Mouse (Mus musculus) liver, embryonic 12.5 days (tissue): ENCODE measurements around the gene Gm6370. TPM values are rescaled to one million over a fixed set of nuclear protein-coding genes. Genes with fewer than 3 reads are reported as not detected.
"Not testable (repeated sequence)": the region's sequence is repeated elsewhere in the genome, so short reads cannot be mapped to it uniquely, and the experiment has no call there.

Experiments
- ATAC-seq: fragments of 200-750 bp; cut with Nextera tagmentation; 2 replicates; pipeline ENCODE4 v1.8.0; 2017; ENCODE audit warnings: moderate number of reproducible peaks, mild to moderate bottlenecking, moderate library complexity
- H3K27ac ChIP-seq: fragments of 300-500 bp; sonication (generic); 2 replicates; pipeline ENCODE4 v1.5.1; 2016; ENCODE audit warnings: mild to moderate bottlenecking
- H3K27me3 ChIP-seq: fragments of 300-500 bp; sonication (generic); replicated peaks from 2 replicates; pipeline ENCODE4 v1.6.1; 2016; ENCODE audit warnings: mild to moderate bottlenecking, moderate library complexity
- H3K36me3 ChIP-seq: fragments of 300-500 bp; sonication (generic); 2 replicates; pipeline ENCODE4 v1.6.1; 2016; ENCODE audit warnings: mild to moderate bottlenecking, moderate library complexity
- H3K4me1 ChIP-seq: fragments of 300-500 bp; sonication (generic); 2 replicates; pipeline ENCODE4 v1.6.1; 2016
- H3K4me2 ChIP-seq: fragments of 300-500 bp; sonication (generic); 2 replicates; pipeline ENCODE4 v1.6.1; 2016; ENCODE audit warnings: mild to moderate bottlenecking, moderate library complexity
- H3K4me3 ChIP-seq: fragments of 300-500 bp; sonication (generic); 2 replicates; pipeline ENCODE4 v1.5.1; 2016; ENCODE audit warnings: mild to moderate bottlenecking, moderate library complexity
- H3K9ac ChIP-seq: fragments of 300-500 bp; sonication (generic); 2 replicates; pipeline ENCODE4 v1.6.1; 2016; ENCODE audit warnings: mild to moderate bottlenecking, moderate library complexity
- H3K9me3 ChIP-seq: fragments of 300-500 bp; sonication (generic); replicated peaks from 2 replicates; pipeline ENCODE4 v1.6.1; 2016; ENCODE audit warnings: mild to moderate bottlenecking, moderate library complexity
- WGBS: fragments of 180-500 bp; shearing (Covaris S2); methylation state at CpG from one replicate; pipeline ENCODE4 v1.1.7; 2016; ENCODE audit not compliant: insufficient replicate concordance; 5-methylcytosine and 5-hydroxymethylcytosine counted together
- polyA plus RNA-seq: library from polyadenylated mRNA; unstranded; fragments of >200 nt; fragmentation: Nextera tagmentation; extraction: Ambion mirVana; gene quantifications from 2 replicates; pipeline ENCODE4 v1.2.1, GENCODE M21; 2016

The Gm6370 gene
- polyA plus RNA-seq, 1 experiment from 2014 or later, result not detected

DNA sequence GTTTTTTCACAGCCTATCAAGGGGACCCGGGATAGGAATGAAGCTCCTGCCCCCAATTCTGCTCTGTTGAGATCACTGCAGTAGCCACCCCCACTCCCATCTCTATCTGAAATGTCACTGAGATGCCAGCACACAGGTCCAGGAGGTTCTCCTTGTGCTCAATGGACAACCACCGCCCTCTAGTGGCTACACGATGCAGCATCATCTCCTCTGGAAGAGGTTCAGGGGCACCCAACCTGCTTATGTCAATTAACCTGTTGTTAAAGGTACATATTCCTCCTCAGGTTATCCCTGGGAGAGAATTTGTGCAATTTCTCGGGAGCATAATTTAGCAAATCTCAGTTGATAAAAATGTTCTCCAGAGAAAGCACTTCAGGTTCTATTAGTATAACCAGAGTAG is 2.2 kb upstream of the Gm6370 start:
- not testable (repeated sequence) for H3K9me3 ChIP-seq, H3K36me3 ChIP-seq, H3K4me1 ChIP-seq, H3K4me3 ChIP-seq, ATAC-seq, H3K27ac ChIP-seq, H3K4me2 ChIP-seq, H3K9ac ChIP-seq, H3K27me3 ChIP-seq
- 6% methylated on average over 3 of the region's 4 CpGs for WGBS

GRCm38 (mm10) chr5:146502099-146502498 is 10.9 kb downstream of the Gm6370 start, which contains the start of gene 4930449I24Rik:
4930449I24Rik (plus strand) TSS chr5:146502399.
- not testable (repeated sequence) for H3K9me3 ChIP-seq, H3K4me1 ChIP-seq, H3K4me2 ChIP-seq, H3K4me3 ChIP-seq, ATAC-seq, H3K9ac ChIP-seq, H3K27me3 ChIP-seq, H3K36me3 ChIP-seq, H3K27ac ChIP-seq
- no CpG with 5 or more reads among the region's 5 CpGs for WGBS

- H3K27me3 ChIP-seq, H3K36me3 ChIP-seq, H3K27ac ChIP-seq, ATAC-seq, H3K4me2 ChIP-seq, H3K4me1 ChIP-seq, H3K4me3 ChIP-seq, H3K9ac ChIP-seq, H3K9me3 ChIP-seq: not testable (repeated sequence)
- 69% methylated on average over 2 of the region's 5 CpGs for WGBS
Observed at GRCm38 (mm10) chr5:146513823-146514222, 22.7 kb downstream of the Gm6370 start, which contains the start of gene Gm3402. Gm3402 (plus strand) TSS chr5:146514123.

DNA sequence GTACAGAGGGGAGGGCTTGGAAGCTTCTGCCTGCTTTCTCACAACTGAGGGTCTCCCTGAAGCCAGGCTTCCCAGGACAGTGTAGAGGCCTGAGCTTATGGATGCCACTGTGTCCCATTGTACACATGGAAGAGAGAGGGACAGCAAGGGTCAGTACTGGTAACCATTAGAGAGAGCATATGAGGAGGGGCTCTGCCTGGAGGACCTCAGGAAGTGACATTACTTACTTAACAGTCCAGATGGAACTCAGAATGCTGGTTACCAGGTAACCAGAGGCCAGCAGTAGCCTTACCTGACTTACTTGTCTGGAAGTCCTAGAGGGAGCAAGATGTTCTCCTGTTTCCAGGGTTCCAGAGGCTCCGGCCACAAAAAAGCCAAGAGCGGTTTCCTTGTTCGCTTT is 34.3 kb downstream of the Gm6370 start, which contains the start of gene Gm3404:
Gene Gm3404, plus strand, starts transcription at position 301 of the 400 bp plus-strand sequence.
- H3K36me3 ChIP-seq, H3K4me2 ChIP-seq, H3K9ac ChIP-seq, H3K4me1 ChIP-seq, H3K9me3 ChIP-seq, ATAC-seq, H3K27me3 ChIP-seq, H3K4me3 ChIP-seq, H3K27ac ChIP-seq: not testable (repeated sequence)
- WGBS, result 81% methylated on average over 3 of the region's 3 CpGs

- H3K9ac ChIP-seq, H3K4me1 ChIP-seq, ATAC-seq, H3K27me3 ChIP-seq, H3K27ac ChIP-seq, H3K4me3 ChIP-seq, H3K4me2 ChIP-seq, H3K36me3 ChIP-seq, H3K9me3 ChIP-seq: not testable (repeated sequence)
- WGBS, result 66% methylated on average over 3 of the region's 3 CpGs
Observed at GRCm38 (mm10) chr5:146537347-146537746, 46.2 kb downstream of the Gm6370 start, which contains the start of gene Gm3409. Gm3409 (plus strand) TSS chr5:146537647.

Other genes starting within 250 kb of the Gm6370 start
- gene Wasf3, start 106.4 kb upstream of the Gm6370 start, polyA plus RNA-seq, result 0.13 and 0.19 TPM in 2 replicates
- gene Gm6408, start 9.4 kb upstream of the Gm6370 start, polyA plus RNA-seq, result not detected in 2 replicates
- gene 4930449I24Rik, start 11.0 kb downstream of the Gm6370 start, polyA plus RNA-seq, result not detected in 2 replicates
- gene Gm3402, start 22.8 kb downstream of the Gm6370 start, polyA plus RNA-seq, result not detected in 2 replicates
- not detected in 2 replicates for gene Gm3404, start 34.4 kb downstream of the Gm6370 start, polyA plus RNA-seq
- gene Gm3409, start 46.3 kb downstream of the Gm6370 start, polyA plus RNA-seq, result not detected in 2 replicates
- not detected in 2 replicates for gene Gm3415, start 64.8 kb downstream of the Gm6370 start, polyA plus RNA-seq
- 0.08 TPM in 1 of 2 replicates, not detected in the other for gene Gpr12, start 93.9 kb downstream of the Gm6370 start, polyA plus RNA-seq